Mouse (Mus musculus): ENCODE measurements at regions not wholly inside any gene's neighbourhood (a gene's known extent, or its start where the extent isn't known, plus 50 kb on each side); places are given as distances from the start of the nearest gene placed in this dataset.

GRCm38 (mm10) chr17:4919866-4920495 is 74.2 kb upstream of the Arid1b start:
- H3K4me2 ChIP-seq (replicated peaks; ENCODE audit: low read depth, low read length): no peak overlapping the region
- no peak overlapping the region for H3K9ac ChIP-seq (ENCODE audit: low read depth, low read length)
- H3K9me3 ChIP-seq (ENCODE audit: control insufficient read depth, low read length): no peaks in the 10 kb centered on the region
- DNase-seq (ENCODE audit: low spot score) (no peak), ATAC-seq (ENCODE audit: low FRiP score) (no peak)
- no peak overlapping the region for H3K27ac ChIP-seq (ENCODE audit: low read depth, low read length)
- no peaks in the 10 kb centered on the region for H3K4me1 ChIP-seq (replicated peaks; ENCODE audit: control insufficient read depth, insufficient read depth, low read length)
- no peak overlapping the region for H3K4me3 ChIP-seq (ENCODE audit: low read depth, low read length)
- H3K36me3 ChIP-seq (ENCODE audit: control insufficient read depth, insufficient read depth, low read length): no peaks in the 10 kb centered on the region
- 89% methylated on average over 6 of the region's 6 CpGs for WGBS
- no peaks in the 10 kb centered on the region for H3K27me3 ChIP-seq (ENCODE audit: control insufficient read depth, insufficient read depth, low read length)

- no peaks in the 10 kb centered on the region for H3K36me3 ChIP-seq (ENCODE audit: control insufficient read depth, insufficient read depth, low read length)
- H3K9ac ChIP-seq (ENCODE audit: low read depth, low read length): no peak overlapping the region
- H3K27me3 ChIP-seq (ENCODE audit: control insufficient read depth, insufficient read depth, low read length): no peaks in the 10 kb centered on the region
- no peaks in the 10 kb centered on the region for H3K4me1 ChIP-seq (replicated peaks; ENCODE audit: control insufficient read depth, insufficient read depth, low read length)
- H3K4me3 ChIP-seq (ENCODE audit: low read depth, low read length): no peak overlapping the region
- ATAC-seq (ENCODE audit: low FRiP score): no peak
- 77% methylated on average over 7 of the region's 7 CpGs for WGBS
- no peaks in the 10 kb centered on the region for H3K9me3 ChIP-seq (ENCODE audit: control insufficient read depth, low read length)
- H3K27ac ChIP-seq (ENCODE audit: low read depth, low read length): no peak overlapping the region
- DNase-seq (ENCODE audit: low spot score): no peak
- no peak overlapping the region for H3K4me2 ChIP-seq (replicated peaks; ENCODE audit: low read depth, low read length)
Observed at GRCm38 (mm10) chr17:4921121-4921520, 73.0 kb upstream of the Arid1b start.

GRCm38 (mm10) chr17:4928631-4929030 is 65.5 kb upstream of the Arid1b start:
- no peak overlapping the region for H3K9ac ChIP-seq (ENCODE audit: low read depth, low read length)
- 81% methylated on average over 5 of the region's 5 CpGs for WGBS
- DNase-seq (ENCODE audit: low spot score): no peak

DNA sequence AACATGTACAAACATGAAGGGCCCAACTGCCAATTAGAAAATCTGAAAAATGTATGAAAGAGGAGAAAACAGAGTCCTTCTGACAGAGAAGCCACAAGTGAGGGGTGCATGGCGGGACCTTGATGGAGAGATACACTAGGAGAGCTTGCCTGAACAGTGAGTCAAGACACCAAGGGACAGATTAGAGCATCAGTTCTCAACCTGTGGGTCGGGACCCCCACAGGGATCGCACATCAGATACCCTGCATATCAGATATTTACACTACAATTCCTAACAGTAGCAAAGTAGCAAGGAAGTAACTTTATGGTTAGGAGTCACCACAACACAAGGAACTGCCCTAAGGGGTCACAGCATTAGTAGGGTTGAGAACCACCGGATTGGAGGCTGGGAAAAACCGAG is 58.9 kb upstream of the Arid1b start:
- Histone ChIP-seq H3K9me3 (ENCODE audit: control insufficient read depth, low read length) (no peaks in the 10 kb centered on the region), H3K4me2 (replicated peaks; ENCODE audit: low read depth, low read length) (no peak overlapping the region), H3K9ac (ENCODE audit: low read depth, low read length) (no peak overlapping the region), H3K4me3 (ENCODE audit: low read depth, low read length) (no peak overlapping the region), H3K4me1 (replicated peaks; ENCODE audit: control insufficient read depth, insufficient read depth, low read length) (no peaks in the 10 kb centered on the region), H3K36me3 (ENCODE audit: control insufficient read depth, insufficient read depth, low read length) (no peaks in the 10 kb centered on the region), H3K27ac (ENCODE audit: low read depth, low read length) (no peak overlapping the region), H3K27me3 (ENCODE audit: control insufficient read depth, insufficient read depth, low read length) (no peaks in the 10 kb centered on the region)
- DNase-seq (ENCODE audit: low spot score) (no peak), ATAC-seq (ENCODE audit: low FRiP score) (no peak)
- WGBS: 95% methylated on average over 5 of the region's 5 CpGs

More at GRCm38 (mm10) chr17:4928631-4929030, 65.5 kb upstream of the Arid1b start:
- Histone ChIP-seq H3K4me1 (replicated peaks; ENCODE audit: control insufficient read depth, insufficient read depth, low read length) (no peaks in the 10 kb centered on the region), H3K4me3 (ENCODE audit: low read depth, low read length) (no peak overlapping the region), H3K27ac (ENCODE audit: low read depth, low read length) (no peak overlapping the region), H3K9me3 (ENCODE audit: control insufficient read depth, low read length) (no peaks in the 10 kb centered on the region), H3K27me3 (ENCODE audit: control insufficient read depth, insufficient read depth, low read length) (no peaks in the 10 kb centered on the region), H3K4me2 (replicated peaks; ENCODE audit: low read depth, low read length) (no peak overlapping the region), H3K36me3 (ENCODE audit: control insufficient read depth, insufficient read depth, low read length) (no peaks in the 10 kb centered on the region)
- no peak for ATAC-seq (ENCODE audit: low FRiP score)

DNA sequence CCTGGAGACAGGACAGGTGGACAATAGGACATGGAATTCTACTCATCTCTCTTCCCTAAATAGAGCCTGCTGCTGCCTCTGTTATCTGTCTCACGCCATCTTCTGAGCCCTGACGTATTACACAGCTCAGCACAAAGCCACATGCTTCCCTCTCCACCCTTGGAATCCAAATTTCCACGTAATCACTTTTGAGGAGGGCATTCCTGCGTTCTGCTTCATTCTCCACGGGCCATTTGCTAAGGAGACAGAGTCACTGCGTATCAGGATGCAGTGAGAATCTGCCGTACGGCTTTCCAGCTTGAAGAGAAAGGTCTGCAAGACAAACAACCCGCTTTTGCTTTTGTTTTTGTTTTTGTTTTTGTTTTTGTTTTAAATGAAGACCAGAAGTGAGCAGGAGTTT is 53.5 kb upstream of the Arid1b start:
- Histone ChIP-seq H3K4me1 (replicated peaks; ENCODE audit: control insufficient read depth, insufficient read depth, low read length) (peaks cover under 1% of the 10 kb centered on the region; the same call in 1 of the 2 replicates), H3K36me3 (ENCODE audit: control insufficient read depth, insufficient read depth, low read length) (no peaks in the 10 kb centered on the region), H3K9ac (ENCODE audit: low read depth, low read length) (no peak overlapping the region), H3K9me3 (ENCODE audit: control insufficient read depth, low read length) (no peaks in the 10 kb centered on the region), H3K4me2 (replicated peaks; ENCODE audit: low read depth, low read length) (no peak overlapping the region), H3K27me3 (ENCODE audit: control insufficient read depth, insufficient read depth, low read length) (no peaks in the 10 kb centered on the region), H3K4me3 (ENCODE audit: low read depth, low read length) (no peak overlapping the region), H3K27ac (ENCODE audit: low read depth, low read length) (no peak overlapping the region)
- ATAC-seq (ENCODE audit: low FRiP score) (no peak), DNase-seq (ENCODE audit: low spot score) (no peak)
- 54% methylated on average over 9 of the region's 9 CpGs for WGBS

DNA sequence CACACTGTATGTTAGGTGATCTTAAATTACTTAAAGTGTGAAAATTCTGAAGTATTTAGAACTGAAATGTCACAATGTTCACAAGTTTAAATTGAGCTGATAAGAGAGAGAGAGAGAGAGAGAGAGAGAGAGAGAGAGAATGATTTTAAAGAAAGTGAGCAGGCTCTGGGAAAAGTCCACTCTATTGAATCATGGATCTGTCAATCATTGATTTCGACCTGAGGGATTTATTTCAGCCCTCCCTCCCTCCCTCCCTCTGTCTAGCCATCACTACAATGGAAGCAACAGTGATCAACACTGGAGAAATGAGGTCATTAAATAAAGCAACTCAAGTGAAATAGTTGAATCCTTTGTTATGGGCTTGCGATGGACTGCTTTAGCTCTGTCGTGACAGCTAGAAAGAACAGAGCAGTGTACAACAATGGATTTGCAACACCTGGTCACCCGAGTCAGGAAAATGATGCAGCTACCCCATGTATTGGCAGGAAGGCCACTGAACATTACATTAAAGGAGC is 52.8 kb upstream of the Arid1b start:
- H3K4me3 ChIP-seq (ENCODE audit: low read depth, low read length): no peak overlapping the region
- DNase-seq (ENCODE audit: low spot score) (no peak), ATAC-seq (ENCODE audit: low FRiP score) (no peak)
- peaks cover 3% of the 10 kb centered on the region; the same call in 1 of the 2 replicates for H3K4me1 ChIP-seq (replicated peaks; ENCODE audit: control insufficient read depth, insufficient read depth, low read length)
- H3K9me3 ChIP-seq (ENCODE audit: control insufficient read depth, low read length): no peaks in the 10 kb centered on the region
- no peak overlapping the region for H3K27ac ChIP-seq (ENCODE audit: low read depth, low read length)
- H3K9ac ChIP-seq (ENCODE audit: low read depth, low read length): no peak overlapping the region
- H3K27me3 ChIP-seq (ENCODE audit: control insufficient read depth, insufficient read depth, low read length): no peaks in the 10 kb centered on the region
- H3K36me3 ChIP-seq (ENCODE audit: control insufficient read depth, insufficient read depth, low read length): no peaks in the 10 kb centered on the region
- 60% methylated on average over 4 of the region's 4 CpGs for WGBS
- no peak overlapping the region for H3K4me2 ChIP-seq (replicated peaks; ENCODE audit: low read depth, low read length)

GRCm38 (mm10) chr17:4942868-4943267 is 51.3 kb upstream of the Arid1b start:
- no peak for DNase-seq (ENCODE audit: low spot score)
- Histone ChIP-seq H3K4me2 (replicated peaks; ENCODE audit: low read depth, low read length) (no peak overlapping the region), H3K9me3 (ENCODE audit: control insufficient read depth, low read length) (no peaks in the 10 kb centered on the region), H3K27me3 (ENCODE audit: control insufficient read depth, insufficient read depth, low read length) (no peaks in the 10 kb centered on the region), H3K36me3 (ENCODE audit: control insufficient read depth, insufficient read depth, low read length) (no peaks in the 10 kb centered on the region), H3K9ac (ENCODE audit: low read depth, low read length) (no peak overlapping the region), H3K27ac (ENCODE audit: low read depth, low read length) (no peak overlapping the region), H3K4me1 (replicated peaks; ENCODE audit: control insufficient read depth, insufficient read depth, low read length) (peaks cover 6% of the 10 kb centered on the region; the same call in 1 of the 2 replicates), H3K4me3 (ENCODE audit: low read depth, low read length) (no peak overlapping the region)
- no peak for ATAC-seq (ENCODE audit: low FRiP score)
- WGBS: 94% methylated on average over 7 of the region's 7 CpGs

Measured in hindbrain, embryonic 11.5 days (tissue).